Mouse (Mus musculus): ENCODE results near the gene Il10rb. TPM values are rescaled to one million over a fixed set of nuclear protein-coding genes. Genes with fewer than 3 reads are reported as not detected.

Gene Il10rb
- total and polyA plus RNA-seq, 3 experiments: 32.1 to 37.9 (median 36.1) TPM

GRCm38 (mm10) chr16:91425816-91426215 is 19.9 kb downstream of the Il10rb start:
- dilution Hi-C loops (cut with MboI; ENCODE audit: extremely low pct_ligation_motif_present, extremely low pct_unique_long_range_greater_than_20kb, low sequenced_read_pairs) (no loop called here), in situ Hi-C loops (cut with MboI; ENCODE audit: low pct_ligation_motif_present, low pct_unique_long_range_greater_than_20kb, low sequenced_read_pairs) (no loop called here)
- H3K27ac ChIP-seq (ENCODE audit: insufficient read depth, low read depth): no peak overlapping the region
- no peaks in the 10 kb centered on the region for H3K79me2 ChIP-seq (replicated peaks; ENCODE audit: control insufficient read depth, extremely low read depth, insufficient read depth, poor library complexity, severe bottlenecking)
- no peak overlapping the region for H3K4me3 ChIP-seq (replicated peaks in 1 of 3; ENCODE audit: low read depth in 2 of 3, low read length in 2 of 3, poor library complexity in 1 of 3)
- H3K4me1 ChIP-seq (ENCODE audit: control insufficient read depth in 1 of 2, insufficient read depth in 2 of 2): peaks cover 0 to 23% of the 10 kb centered on the region in 2 experiments; a peak in 2 of 4 replicates
- H3K9me3 ChIP-seq (replicated peaks; ENCODE audit: low read length): peaks cover 31% of the 10 kb centered on the region
- H3K4me2 ChIP-seq (ENCODE audit: insufficient read depth, low read depth, poor library complexity, severe bottlenecking): no peak overlapping the region
- peaks cover 55 to 83% of the 10 kb centered on the region in 2 experiments for H3K36me3 ChIP-seq (replicated peaks in 1 of 2; ENCODE audit: control insufficient read depth in 1 of 2, insufficient read depth in 1 of 2, low read length in 1 of 2)
- no peak for DNase-seq (ENCODE audit: extremely low read depth)
- no peak overlapping the region for H3K9ac ChIP-seq (ENCODE audit: insufficient read depth, low read depth)
- TF ChIP-seq NRF1 (IDR thresholded peaks at IDR 0.05; ENCODE audit: low read depth, low read length) (no peak), MEF2A (IDR thresholded peaks at IDR 0.05; ENCODE audit: borderline replicate concordance, low read depth, low read length) (no peak), IRF4 (IDR thresholded peaks at IDR 0.05; ENCODE audit: low read depth, low read length) (no peak), POLR2AphosphoS2 (IDR thresholded peaks at IDR 0.05; ENCODE audit: low read depth, low read length) (no peak), EP300 (IDR thresholded peaks at IDR 0.05; ENCODE audit: low read length) (no peak)
- no peaks in the 10 kb centered on the region for H3K27me3 ChIP-seq (replicated peaks)

GRCm38 (mm10) chr16:91426586-91426985 is 20.6 kb downstream of the Il10rb start:
- dilution Hi-C loops (cut with MboI; ENCODE audit: extremely low pct_ligation_motif_present, extremely low pct_unique_long_range_greater_than_20kb, low sequenced_read_pairs): no loop called here
- H3K9me3 ChIP-seq (replicated peaks; ENCODE audit: low read length): peaks cover 31% of the 10 kb centered on the region
- no peak overlapping the region for H3K9ac ChIP-seq (ENCODE audit: insufficient read depth, low read depth)
- peaks cover 0 to 26% of the 10 kb centered on the region in 2 experiments; a peak in 2 of 4 replicates for H3K4me1 ChIP-seq (ENCODE audit: control insufficient read depth in 1 of 2, insufficient read depth in 2 of 2)
- no peak overlapping the region for H3K4me3 ChIP-seq (replicated peaks in 1 of 3; ENCODE audit: low read depth in 2 of 3, low read length in 2 of 3, poor library complexity in 1 of 3)
- in situ Hi-C loops (cut with MboI; ENCODE audit: low pct_ligation_motif_present, low pct_unique_long_range_greater_than_20kb, low sequenced_read_pairs): no loop called here
- H3K27ac ChIP-seq (ENCODE audit: insufficient read depth, low read depth): no peak overlapping the region
- H3K36me3 ChIP-seq (replicated peaks in 1 of 2; ENCODE audit: control insufficient read depth in 1 of 2, insufficient read depth in 1 of 2, low read length in 1 of 2): peaks cover 48 to 77% of the 10 kb centered on the region in 2 experiments
- TF ChIP-seq CHD2 (IDR thresholded peaks at IDR 0.05; ENCODE audit: low read length): no peak
- TF ChIP-seq ZC3H11A (IDR thresholded peaks at IDR 0.05; ENCODE audit: low read depth, low read length): no peak
- no peak for TF ChIP-seq UBTF (IDR thresholded peaks at IDR 0.05; ENCODE audit: low read depth, low read length)
- no peak for TF ChIP-seq JUND (conservative IDR thresholded peaks at IDR 0.05; ENCODE audit: low read depth, low read length)
- no peak for TF ChIP-seq USF1 (IDR thresholded peaks at IDR 0.05; ENCODE audit: low read depth, low read length)
- no peak for TF ChIP-seq GABPA (IDR thresholded peaks at IDR 0.05; ENCODE audit: insufficient replicate concordance, low read depth, low read length)
- TF ChIP-seq MAZ (IDR thresholded peaks at IDR 0.05; ENCODE audit: low read depth, low read length): no peak
- TF ChIP-seq TCF12 (IDR thresholded peaks at IDR 0.05; ENCODE audit: low read depth, low read length): no peak
- TF ChIP-seq NELFE (IDR thresholded peaks at IDR 0.05; ENCODE audit: low read depth, low read length): no peak
- no peak for TF ChIP-seq RCOR1 (conservative IDR thresholded peaks at IDR 0.05; ENCODE audit: low read depth, low read length)
- TF ChIP-seq JUN (IDR thresholded peaks at IDR 0.05; ENCODE audit: insufficient read depth, low read depth, low read length): no peak
- TF ChIP-seq ETS1 (conservative IDR thresholded peaks at IDR 0.05; ENCODE audit: low read depth, low read length): no peak
- no peak for TF ChIP-seq CHD1 (IDR thresholded peaks at IDR 0.05; ENCODE audit: low read depth, low read length)
- TF ChIP-seq RAD21 (IDR thresholded peaks at IDR 0.05; ENCODE audit: low read depth, low read length): no peak
- no peak for TF ChIP-seq MAFK (IDR thresholded peaks at IDR 0.05; ENCODE audit: insufficient replicate concordance, low read length)
- TF ChIP-seq PAX5 (IDR thresholded peaks at IDR 0.05; ENCODE audit: low read length): no peak
- TF ChIP-seq MEF2A (IDR thresholded peaks at IDR 0.05; ENCODE audit: borderline replicate concordance, low read depth, low read length): no peak
- no peak for TF ChIP-seq POLR2AphosphoS2 (IDR thresholded peaks at IDR 0.05; ENCODE audit: low read depth, low read length)
- no peaks in the 10 kb centered on the region for H3K79me2 ChIP-seq (replicated peaks; ENCODE audit: control insufficient read depth, extremely low read depth, insufficient read depth, poor library complexity, severe bottlenecking)
- DNase-seq (ENCODE audit: extremely low read depth): no peak
- no peaks in the 10 kb centered on the region for H3K27me3 ChIP-seq (replicated peaks)
- no peak overlapping the region for H3K4me2 ChIP-seq (ENCODE audit: insufficient read depth, low read depth, poor library complexity, severe bottlenecking)

All from CH12.LX (cell line).